Mouse (Mus musculus) brown adipose tissue, adult 24 weeks (tissue): ENCODE measurements at regions not wholly inside any gene's neighbourhood (a gene's known extent, or its start where the extent isn't known, plus 50 kb on each side); places are given as distances from the start of the nearest gene placed in this dataset.

ENCODE experiments used
- H3K27ac ChIP-seq: fragments of 200-500 bp; replicated peaks from 2 replicates; pipeline ENCODE4 v1.5.1; 2012; ENCODE audit warnings: low read depth, mild to moderate bottlenecking, low read length
- H3K4me1 ChIP-seq: fragments of 200-500 bp; 2 replicates; pipeline ENCODE4 v1.6.1; 2012; ENCODE audit warnings: low read length, mixed read lengths; ENCODE audit not compliant: control insufficient read depth, insufficient read depth, insufficient read length
- H3K4me3 ChIP-seq: fragments of 200-500 bp; 2 replicates; pipeline ENCODE4 v1.5.1; 2012; ENCODE audit warnings: low read depth, mild to moderate bottlenecking, low read length, moderate library complexity; ENCODE audit not compliant: insufficient read depth

GRCm38 (mm10) chr3:52735939-52736338 lies 281.1 kb downstream of the Cog6 start:
- H3K4me3 ChIP-seq, result no peak overlapping the region
- H3K27ac ChIP-seq, result no peak overlapping the region
- H3K4me1 ChIP-seq, result no peaks in the 10 kb centered on the region

GRCm38 (mm10) chr3:52731941-52732340 lies 285.1 kb downstream of the Cog6 start:
- Histone ChIP-seq H3K4me3 (no peak overlapping the region), H3K27ac (no peak overlapping the region), H3K4me1 (peaks cover 4% of the 10 kb centered on the region; the same call in 1 of the 2 replicates)

GRCm38 (mm10) chr3:52731491-52731890 lies 285.5 kb downstream of the Cog6 start:
- no peak overlapping the region for H3K4me3 ChIP-seq
- H3K4me1 ChIP-seq, result peaks cover 4% of the 10 kb centered on the region; the same call in 1 of the 2 replicates
- H3K27ac ChIP-seq, result no peak overlapping the region

- Histone ChIP-seq H3K4me3 (no peak overlapping the region), H3K4me1 (peaks cover 4% of the 10 kb centered on the region; the same call in 1 of the 2 replicates), H3K27ac (no peak overlapping the region)
These were observed 287.3 kb downstream of the Cog6 start for GRCm38 (mm10) chr3:52729731-52730130.

GRCm38 (mm10) chr3:52728860-52729259 lies 288.2 kb downstream of the Cog6 start:
- no peak overlapping the region for H3K27ac ChIP-seq
- H3K4me3 ChIP-seq, result no peak overlapping the region
- H3K4me1 ChIP-seq, result peaks cover 4% of the 10 kb centered on the region; the same call in 1 of the 2 replicates

GRCm38 (mm10) chr3:52728426-52728825 lies 288.6 kb downstream of the Cog6 start:
- Histone ChIP-seq H3K4me3 (no peak overlapping the region), H3K4me1 (peaks cover 4% of the 10 kb centered on the region; the same call in 1 of the 2 replicates), H3K27ac (no peak overlapping the region)

- H3K27ac ChIP-seq, result no peak overlapping the region
- no peak overlapping the region for H3K4me3 ChIP-seq
- H3K4me1 ChIP-seq, result no peaks in the 10 kb centered on the region
These were observed 292.7 kb downstream of the Cog6 start for GRCm38 (mm10) chr3:52724354-52724753.

GRCm38 (mm10) chr3:52722946-52723345 lies 294.1 kb downstream of the Cog6 start:
- no peak overlapping the region for H3K27ac ChIP-seq
- H3K4me3 ChIP-seq, result no peak overlapping the region
- H3K4me1 ChIP-seq, result no peaks in the 10 kb centered on the region

- Histone ChIP-seq H3K27ac (no peak overlapping the region), H3K4me1 (no peaks in the 10 kb centered on the region), H3K4me3 (no peak overlapping the region)
These were observed 297.9 kb downstream of the Cog6 start for GRCm38 (mm10) chr3:52719181-52719580.

GRCm38 (mm10) chr3:52717324-52717723 lies 299.7 kb downstream of the Cog6 start:
- H3K27ac ChIP-seq, result no peak overlapping the region
- no peak overlapping the region for H3K4me3 ChIP-seq
- no peaks in the 10 kb centered on the region for H3K4me1 ChIP-seq

- Histone ChIP-seq H3K4me3 (no peak overlapping the region), H3K27ac (no peak overlapping the region; the same call in 1 of the 2 replicates), H3K4me1 (no peaks in the 10 kb centered on the region; the same call in 1 of the 2 replicates)
These were observed 304.9 kb downstream of the Cog6 start for GRCm38 (mm10) chr3:52712151-52712550.

- H3K27ac ChIP-seq, result no peak overlapping the region
- no peaks in the 10 kb centered on the region; the same call in 1 of the 2 replicates for H3K4me1 ChIP-seq
- H3K4me3 ChIP-seq, result no peak overlapping the region
These were observed 305.9 kb downstream of the Cog6 start for GRCm38 (mm10) chr3:52711133-52711532.

GRCm38 (mm10) chr3:52708746-52709145 lies 308.3 kb downstream of the Cog6 start:
- Histone ChIP-seq H3K27ac (no peak overlapping the region), H3K4me1 (no peaks in the 10 kb centered on the region; the same call in 1 of the 2 replicates), H3K4me3 (no peak overlapping the region)

- Histone ChIP-seq H3K27ac (peak overlapping the region; percentile 72; the same call in 1 of the 2 replicates), H3K4me3 (no peak overlapping the region), H3K4me1 (no peaks in the 10 kb centered on the region; the same call in 1 of the 2 replicates)
These were observed 308.7 kb downstream of the Cog6 start for GRCm38 (mm10) chr3:52708301-52708700.

- Histone ChIP-seq H3K27ac (no peak overlapping the region), H3K4me1 (no peaks in the 10 kb centered on the region; the same call in 1 of the 2 replicates), H3K4me3 (no peak overlapping the region)
These were observed 310.4 kb downstream of the Cog6 start for GRCm38 (mm10) chr3:52706626-52707025.

- no peak overlapping the region for H3K27ac ChIP-seq
- no peaks in the 10 kb centered on the region for H3K4me1 ChIP-seq
- H3K4me3 ChIP-seq, result no peak overlapping the region
These were observed 313.3 kb downstream of the Cog6 start for GRCm38 (mm10) chr3:52703751-52704150.
